Mouse (Mus musculus) 3134 (cell line): ENCODE measurements around the gene Ugt1a9.

Experiments
- DNase-seq: peaks from one replicate; pipeline ENCODE4 v3.0.0-alpha.2; 2011; ENCODE audit warnings: low spot score; ENCODE audit not compliant: insufficient read length; ENCODE audit errors: extremely low read depth

Ugt1a9 gene

DNA sequence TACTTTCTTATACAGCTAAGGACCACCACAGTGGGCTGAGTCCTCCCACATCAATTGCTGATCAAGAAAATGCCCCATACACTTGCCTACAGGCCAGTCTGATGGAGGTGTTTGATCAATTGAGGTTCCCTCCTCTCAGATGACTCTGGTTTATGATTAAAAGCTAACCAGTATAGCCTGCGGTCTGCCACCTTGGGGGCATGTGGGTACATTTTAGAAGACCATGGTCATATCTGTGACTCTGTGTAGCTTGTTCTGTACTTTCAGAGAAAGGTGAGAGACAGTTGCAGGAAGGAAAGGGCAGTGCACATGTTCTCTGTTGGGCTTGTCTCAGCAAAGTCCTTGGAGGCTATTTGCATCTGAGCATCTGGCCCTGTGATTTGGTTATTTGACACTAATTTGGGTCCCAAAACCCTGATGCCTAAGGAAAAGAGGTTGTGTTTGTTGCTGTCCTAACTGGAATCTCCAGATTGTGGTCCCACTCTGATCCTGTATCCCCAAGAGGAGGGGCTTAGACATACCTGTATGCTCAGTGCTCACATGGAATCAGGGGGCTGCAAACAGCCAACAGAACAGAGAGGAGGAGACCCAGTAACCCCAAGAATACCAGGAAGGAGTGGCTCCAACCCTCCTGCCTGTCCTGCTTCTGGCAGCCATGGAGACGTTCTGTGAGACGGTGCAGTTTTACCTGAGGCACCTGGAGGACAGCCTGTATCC is 162.2 kb downstream of the Ugt1a9 start:
- DNase-seq = no peak

DNA sequence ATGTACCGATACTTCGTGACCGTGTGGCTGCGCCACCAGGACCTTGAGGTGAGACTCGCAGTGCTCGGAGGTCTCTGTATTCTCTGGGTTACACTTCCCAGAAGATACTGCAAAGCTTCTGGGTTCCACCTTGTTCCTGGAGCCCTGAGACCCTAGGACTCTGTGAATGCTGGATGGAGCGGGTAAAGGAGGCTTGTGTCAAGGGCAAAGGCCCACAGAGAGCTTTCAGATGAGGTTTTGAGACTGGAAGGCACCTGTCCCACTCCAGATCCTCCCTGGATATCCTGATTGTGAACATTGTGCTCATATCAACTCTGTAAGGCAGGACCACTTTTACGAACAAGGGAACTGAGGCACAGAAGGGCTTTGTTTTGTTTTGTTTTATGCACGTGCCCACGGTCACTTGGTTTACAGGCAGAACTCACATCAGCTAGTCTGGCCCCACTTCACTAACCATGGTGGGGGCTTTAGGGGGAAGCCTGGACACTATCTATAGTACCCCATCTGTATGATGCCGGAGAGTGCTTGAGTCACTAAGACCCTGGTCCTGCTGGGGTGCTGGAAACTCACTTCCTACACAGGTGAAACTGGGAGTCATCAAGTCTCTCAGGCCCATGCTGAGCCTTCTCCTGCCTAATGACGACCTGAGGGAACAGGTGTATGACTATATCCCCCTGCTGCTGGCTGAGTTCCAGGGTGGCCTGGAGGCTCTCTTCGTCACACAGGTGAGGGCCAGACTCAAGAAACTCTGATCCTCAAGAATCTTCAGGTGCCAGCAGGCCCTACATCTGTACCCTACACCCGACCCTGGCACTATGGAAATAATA is 163.0 kb downstream of the Ugt1a9 start:
- DNase-seq = no peak

DNA sequence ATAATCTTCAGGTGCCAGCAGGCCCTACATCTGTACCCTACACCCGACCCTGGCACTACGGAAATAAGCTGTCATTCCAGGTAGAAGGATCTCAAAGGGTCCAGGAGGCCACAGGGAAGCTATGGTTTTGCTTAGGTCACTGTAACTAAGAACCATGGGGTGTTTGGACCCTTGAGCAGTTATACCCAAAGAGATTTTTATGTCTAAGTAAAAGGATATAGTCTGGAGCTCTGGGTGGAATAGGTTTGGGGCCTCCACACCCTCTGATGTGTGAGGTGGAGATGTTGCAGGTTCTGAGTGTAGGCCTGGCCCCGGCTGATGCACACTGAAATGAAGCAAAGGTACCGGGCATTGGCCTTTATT is 163.6 kb downstream of the Ugt1a9 start:
- no peak for DNase-seq

DNA sequence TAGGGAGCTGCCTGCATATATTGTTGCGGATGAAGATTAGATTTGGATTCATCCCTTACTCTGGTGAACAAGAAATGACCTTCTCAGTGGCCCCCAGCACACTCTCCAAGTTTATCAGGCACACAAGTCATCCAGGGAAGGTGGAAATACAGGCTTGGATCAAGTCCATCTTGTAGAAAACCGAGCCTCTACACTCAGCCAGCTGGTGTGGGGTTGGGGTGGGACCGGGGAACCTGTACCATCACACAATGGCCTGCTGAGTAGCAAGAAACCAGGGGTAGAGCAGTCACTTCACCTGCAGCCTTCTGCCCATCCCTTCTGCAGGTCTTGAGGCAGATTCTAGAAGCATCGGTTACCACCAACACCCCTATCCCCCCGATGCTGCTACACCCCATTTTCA is 164.0 kb downstream of the Ugt1a9 start:
- DNase-seq = no peak

DNA sequence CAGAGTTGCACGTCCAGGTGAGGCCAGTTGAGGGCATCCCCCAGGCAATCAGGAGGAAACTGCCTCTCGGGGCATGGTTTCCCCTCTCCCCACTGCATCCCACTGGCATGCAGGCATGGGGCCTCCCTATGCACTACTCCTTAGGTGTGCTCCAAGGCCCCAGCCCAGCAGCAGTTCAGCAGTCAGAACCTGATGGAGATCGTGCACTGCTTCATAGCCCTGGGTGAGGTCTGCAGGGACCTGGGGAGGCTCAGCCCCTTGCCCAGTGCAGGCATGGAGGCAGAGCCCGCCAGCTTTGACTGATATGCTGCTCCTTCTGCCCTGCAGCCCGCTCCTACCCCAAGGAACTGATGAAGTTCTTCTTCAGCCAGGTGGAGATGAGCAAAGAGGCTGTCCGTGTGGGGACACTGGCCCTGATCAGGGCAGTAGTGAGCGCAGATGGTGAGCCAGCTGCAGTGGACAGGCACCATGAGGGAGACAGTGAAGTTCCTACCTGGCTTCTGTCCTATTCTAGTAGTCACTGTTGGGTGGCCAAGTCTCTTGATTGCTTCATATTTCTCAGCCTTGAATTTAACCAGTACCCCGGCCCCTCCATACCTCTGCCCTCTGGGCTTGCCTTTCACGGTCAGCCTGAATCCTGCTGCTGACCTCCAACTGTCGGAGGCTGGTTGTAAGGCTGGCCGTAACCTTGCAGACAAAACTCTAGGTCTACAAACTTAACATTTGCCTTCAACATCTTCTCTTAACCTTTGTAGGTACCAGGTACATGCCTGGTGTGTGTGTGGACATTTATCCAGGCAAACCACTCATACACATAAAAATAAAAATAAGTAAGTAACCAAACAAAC is 164.7 kb downstream of the Ugt1a9 start:
- DNase-seq = no peak

DNA sequence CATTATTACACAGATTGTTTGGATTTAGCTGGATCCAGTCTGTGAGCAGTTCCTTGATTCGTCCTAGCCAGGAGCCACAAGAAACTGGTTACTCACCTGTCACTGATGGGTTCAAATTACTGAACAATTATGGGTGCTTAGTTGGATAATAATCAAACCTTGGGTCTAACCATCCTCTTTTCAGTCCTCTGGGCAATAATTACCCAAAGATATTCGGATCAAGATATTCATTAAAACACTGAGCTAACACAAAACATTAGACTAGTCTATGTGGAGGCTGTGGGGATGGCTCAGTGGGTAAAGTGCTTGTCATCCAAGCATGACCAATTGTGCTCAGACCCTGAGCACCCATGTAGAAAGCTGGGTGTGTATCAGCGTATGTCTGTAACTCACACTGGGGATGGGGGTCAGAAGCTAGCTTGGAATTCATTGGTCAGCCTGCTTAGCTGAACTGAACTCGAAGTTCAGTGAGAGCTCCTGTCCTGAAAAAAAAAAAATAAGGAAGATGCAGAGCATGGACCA is 165.4 kb downstream of the Ugt1a9 start:
- no peak for DNase-seq

DNA sequence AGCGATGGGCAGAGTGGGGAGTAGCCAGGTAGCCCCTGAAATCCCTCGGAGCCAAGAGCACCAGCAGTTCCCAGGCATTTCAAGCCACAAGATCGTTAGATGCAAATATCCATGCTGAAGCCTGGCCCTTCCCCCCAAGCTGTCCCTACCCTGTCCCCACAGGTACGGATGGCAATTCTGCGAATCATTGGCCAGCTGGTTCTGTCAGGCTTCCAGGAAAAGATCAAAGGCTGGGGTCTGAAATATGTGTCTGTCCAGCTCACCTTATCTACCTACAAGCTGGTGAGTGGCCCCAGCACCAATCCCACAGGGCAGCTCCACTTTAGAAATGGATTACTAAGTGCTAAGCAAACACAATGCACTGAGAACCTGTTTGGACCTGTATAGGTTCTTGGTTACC is 166.7 kb downstream of the Ugt1a9 start:
- DNase-seq = no peak

DNA sequence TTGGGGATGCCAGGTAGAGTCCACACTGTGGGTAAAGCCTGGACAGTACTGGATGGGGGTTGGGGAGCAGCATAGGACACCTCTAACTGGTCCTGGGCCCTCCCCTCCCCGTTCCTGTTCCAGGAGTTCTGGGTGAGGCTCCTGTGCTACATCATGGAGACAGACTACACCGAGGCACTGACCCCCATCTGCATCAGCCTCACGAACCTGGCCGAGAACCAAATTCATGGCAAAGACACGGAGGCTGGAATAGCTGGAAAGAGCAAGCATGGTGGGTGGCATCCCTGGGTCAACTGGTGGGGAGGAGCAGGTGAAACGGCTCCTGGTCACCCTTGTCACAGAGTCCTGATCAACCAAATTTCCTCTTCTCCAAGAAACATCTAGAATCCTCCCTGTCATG is 168.2 kb downstream of the Ugt1a9 start:
- DNase-seq = no peak

DNA sequence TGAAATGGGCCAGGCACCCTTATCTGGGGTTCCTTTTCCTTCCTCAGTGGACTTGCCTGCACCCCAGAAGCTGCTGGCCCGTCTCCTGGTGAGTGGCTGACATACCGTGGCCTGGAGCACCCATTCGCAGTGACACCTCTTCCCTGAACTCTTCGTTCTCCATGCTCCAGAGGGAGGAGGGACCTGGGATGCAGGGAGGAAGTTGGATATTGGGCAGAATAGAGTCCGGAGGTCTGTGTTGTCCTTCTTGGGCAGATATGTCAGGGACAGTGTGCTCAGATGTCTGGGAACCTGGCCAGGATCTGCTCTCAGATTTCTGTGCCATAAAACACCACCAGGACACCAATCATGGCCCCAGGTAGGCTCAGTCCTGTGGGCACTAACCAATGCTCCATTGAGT is 169.5 kb downstream of the Ugt1a9 start:
- no peak for DNase-seq

DNA sequence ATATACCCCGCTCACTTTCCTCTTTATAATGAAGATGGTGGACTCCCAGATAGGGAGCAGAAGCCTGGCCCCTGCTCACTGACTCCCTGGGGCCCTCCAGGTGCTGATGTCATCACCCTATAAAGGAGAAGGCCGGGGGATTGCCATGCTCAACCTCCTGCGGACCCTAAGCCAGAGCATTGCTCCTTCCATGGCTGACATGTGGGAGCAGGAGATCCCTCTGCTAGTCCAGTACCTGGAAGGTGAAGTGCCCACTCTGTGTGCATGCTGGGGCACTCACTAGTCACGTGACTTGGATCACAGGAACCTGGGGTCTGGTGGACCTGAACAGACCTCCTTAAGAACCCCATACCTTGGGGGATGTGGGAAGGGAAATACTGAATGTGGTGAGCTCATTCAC is 170.0 kb downstream of the Ugt1a9 start:
- no peak for DNase-seq

DNA sequence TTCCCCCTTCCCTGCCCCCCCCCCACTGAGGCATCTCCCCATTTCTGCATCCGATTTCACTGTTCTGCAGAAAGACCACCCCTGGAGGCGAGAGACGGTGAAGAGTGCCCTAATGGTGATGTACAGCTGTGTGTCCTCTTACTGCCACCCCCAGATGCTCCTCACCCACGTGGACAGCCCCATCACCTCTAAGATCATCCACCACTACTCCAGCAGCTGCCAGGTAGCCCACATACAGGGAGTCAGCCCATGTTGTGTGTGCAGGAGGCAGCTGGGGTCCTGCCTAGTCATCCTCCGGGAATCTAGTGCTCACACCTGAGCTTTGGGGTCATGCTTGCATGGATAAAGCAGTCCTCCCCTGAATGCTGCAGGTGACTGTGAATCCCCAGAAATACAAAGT is 173.3 kb downstream of the Ugt1a9 start:
- no peak for DNase-seq

DNA sequence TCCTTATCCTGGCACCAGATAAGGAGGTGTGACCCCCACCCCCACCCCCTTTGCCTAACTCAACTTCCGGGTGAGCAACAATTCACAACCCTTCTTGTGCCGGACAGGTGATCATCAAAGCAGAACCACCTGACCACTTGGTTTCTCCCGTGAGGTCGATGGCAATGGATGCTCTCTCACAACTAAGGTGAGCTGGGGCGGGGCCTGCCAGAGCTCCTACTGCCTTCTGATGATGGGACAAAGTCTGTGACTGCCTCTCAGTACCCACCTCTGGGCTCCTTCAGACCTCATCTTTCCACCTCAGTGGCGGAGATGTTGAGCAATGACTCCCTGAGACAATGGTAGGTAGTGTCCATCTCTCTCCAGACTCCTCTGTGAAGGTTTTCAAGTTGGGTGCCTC is 175.3 kb downstream of the Ugt1a9 start:
- no peak for DNase-seq

DNA sequence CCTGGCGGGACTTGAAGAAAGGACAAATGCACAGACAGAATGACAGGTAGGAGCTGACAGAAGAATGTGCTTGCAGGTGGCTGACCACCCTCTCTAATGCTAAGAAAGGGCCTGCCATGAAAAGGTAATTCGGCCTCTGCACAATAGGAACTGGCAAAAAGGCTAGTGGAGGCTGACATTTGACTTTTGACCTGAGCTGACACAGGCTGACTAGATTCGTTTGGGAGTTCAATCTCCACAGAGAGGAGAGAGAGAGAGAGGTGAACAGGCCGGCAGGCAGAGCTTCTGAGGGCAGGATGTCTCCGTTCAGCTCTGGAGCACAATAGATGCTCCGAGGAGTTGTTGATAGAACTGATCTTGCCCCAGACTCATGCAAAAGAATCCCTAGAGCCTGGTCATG is 175.8 kb downstream of the Ugt1a9 start:
- no peak for DNase-seq

DNA sequence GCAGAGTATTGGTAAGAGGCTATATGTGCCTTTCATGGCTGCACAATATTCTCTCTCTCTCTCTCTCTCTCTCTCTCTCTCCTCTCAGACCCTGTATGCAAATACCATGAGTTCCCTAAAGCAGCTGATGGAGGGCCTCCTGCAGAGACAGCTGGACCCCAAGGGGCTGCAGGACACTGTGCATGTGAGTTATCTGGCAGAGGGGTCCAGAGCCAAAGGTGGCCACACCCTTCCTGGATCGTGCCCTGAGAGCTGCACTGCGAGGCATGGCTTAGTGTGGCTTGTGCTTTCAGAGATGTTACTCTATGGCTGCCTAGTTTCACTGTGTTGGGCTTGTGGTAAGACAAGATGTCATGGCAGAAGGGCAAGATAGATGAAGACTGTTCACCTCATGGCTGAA is 177.1 kb downstream of the Ugt1a9 start:
- no peak for DNase-seq

DNA sequence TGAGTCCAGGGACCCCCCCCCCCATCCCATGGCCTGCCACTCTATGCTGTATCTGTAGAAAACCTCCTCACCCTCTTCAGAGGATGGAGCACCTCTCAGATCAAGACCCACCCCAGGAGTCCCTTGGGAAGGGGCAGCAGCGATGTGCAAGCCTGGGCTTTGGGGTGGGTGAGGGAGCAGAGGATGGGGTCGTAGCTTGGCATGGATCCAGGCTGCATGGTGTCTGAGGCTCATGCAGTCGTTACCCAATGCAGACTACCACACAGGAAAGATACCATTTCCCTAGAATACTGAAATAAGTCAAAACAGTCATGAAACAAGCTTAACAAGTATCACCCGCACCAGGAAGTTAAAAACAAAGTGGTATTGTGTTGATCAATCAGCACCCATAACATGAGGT is 178.1 kb downstream of the Ugt1a9 start:
- DNase-seq = no peak

DNA sequence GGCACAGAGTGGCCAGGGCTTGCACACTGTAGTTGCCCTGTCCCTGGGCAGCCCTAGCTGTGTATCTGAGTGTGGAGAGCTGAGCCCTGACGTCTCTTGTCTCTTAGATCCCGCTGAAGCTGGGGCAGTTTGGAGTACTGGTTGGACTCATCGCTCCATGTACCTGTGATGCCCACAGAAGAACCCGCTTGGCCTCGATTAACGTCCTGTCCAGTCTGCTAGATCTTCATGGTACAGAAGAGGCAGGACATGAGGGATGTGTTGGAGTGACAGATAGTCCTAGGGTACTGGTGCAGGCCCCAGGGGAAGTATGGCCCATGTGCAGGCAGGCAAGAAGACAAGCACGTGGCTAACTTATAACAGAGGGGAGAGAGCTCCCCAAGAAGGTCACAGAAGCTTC is 179.0 kb downstream of the Ugt1a9 start:
- no peak for DNase-seq

DNA sequence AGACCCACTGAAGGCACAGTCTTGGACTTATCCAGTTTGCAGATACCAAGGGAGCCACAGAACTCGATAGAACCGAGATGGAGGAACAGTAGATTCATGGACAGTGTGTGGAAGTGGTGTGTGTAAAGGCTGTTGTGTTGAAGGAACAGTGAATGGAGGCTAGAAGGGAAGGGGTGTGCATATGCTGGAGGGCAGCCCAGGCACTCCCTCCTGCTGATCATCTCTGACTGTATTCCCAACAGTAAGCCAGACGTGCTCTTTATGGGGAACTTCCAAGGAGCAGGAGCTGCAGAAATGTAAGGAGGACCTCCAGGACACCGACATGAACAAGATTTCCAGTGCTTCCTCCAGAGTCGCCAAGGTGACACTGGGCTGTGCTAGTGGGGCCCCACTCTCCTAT is 179.4 kb downstream of the Ugt1a9 start:
- DNase-seq = no peak

DNA sequence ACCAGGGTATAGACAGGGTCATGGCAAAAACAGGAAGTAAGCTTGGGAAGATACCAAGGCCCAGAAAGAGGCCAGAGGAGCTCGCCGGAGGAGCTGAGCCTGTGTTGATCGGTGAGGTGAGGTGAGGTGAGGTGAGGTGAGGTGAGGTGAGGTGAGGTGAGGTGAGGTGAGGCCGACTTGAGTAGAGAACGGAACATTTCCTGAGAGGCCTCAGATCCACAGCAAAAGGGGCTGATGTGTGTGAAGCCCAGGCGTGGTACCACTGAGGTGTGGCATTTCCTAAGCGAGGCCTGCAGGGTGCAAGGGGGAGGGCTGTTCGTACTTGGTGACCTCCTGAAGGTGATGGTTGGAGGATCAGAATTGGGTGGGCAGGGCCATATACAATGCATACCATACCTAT is 182.5 kb downstream of the Ugt1a9 start:
- DNase-seq = no peak

DNA sequence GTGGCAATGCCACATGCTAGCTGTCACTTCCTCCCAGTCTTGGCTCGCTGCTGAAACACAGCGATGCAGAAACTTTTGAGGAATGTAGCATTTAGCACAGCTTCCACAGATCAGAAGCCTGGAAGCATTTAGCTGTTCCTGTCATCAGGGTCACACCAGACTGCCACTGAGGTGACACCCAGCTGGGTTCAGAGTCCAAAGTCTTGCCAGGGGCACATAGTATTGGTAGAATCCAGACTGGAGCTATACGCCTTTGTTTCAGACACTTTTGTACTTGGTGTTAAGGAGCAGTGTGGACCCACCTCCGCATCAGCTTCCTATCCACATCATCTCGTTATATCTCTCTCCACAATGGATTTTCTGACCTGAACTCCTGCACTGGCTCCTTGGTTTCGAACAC is 182.9 kb downstream of the Ugt1a9 start:
- no peak for DNase-seq

DNA sequence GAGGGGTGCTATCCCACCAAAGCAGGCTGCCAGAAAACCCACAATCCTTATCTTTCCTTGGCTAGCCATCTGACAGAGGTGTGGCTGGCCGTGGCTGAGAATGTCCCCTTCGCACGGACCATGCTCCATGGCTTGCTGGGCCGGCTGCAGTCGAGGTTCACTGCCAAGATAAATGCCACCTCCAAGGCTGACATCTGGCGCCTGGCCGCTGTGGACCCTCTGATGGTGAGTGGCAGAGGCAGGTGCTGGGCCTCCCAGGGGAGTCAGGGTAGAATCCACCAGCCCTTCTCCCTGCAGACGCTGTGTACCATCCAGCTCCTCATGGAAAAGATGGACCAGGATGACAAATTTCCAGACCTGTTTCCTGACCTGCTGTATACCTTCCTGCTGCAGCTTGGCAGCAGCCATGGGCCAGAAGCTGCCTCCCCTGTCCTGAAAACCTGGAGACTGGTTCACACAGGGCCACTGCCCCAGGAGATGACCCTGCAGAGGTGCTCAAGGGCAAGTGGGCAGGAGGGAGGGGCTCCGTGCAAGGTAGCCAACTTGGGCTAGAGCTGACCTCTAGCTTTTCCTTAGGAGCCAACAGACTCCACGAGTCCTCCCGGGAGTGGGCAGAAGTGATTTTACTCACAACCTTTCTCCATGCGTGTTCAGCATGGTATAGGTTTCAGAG is 184.3 kb downstream of the Ugt1a9 start:
- DNase-seq = no peak

DNA sequence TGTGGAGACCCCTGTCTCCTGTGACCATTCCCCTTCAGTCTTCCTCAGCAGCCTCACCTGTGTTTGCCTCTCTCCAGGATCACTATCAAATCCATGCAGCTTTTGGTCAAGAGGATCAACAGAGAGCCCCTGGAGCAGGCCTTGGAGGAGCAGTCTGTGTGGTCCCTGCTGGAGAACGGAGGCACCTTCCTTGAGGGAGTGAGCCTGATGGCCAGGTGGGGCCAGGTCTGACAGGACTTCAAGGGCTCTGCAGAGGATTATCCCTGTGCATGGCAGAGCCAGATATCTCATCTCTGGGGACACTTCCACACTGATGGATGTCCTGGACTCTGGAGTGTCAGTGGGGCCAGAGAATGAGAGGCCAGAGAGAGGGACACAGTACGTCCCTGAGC is 184.9 kb downstream of the Ugt1a9 start:
- DNase-seq = no peak
